Mouse (Mus musculus) embryonic facial prominence, embryonic 10.5 days (tissue): ENCODE measurements around the gene Slc26a5. TPM values are rescaled to one million over a fixed set of nuclear protein-coding genes. Genes with fewer than 3 reads are reported as not detected.

Source experiments
- polyA plus RNA-seq: library from polyadenylated mRNA; unstranded; fragments of >200 nt; fragmentation: Nextera tagmentation; extraction: Ambion mirVana; gene quantifications from 2 replicates; pipeline ENCODE4 v1.2.1, GENCODE M21; 2016

The Slc26a5 gene
- polyA plus RNA-seq, 1 experiment from 2014 or later: 0.07 TPM

Other genes starting within 250 kb of the Slc26a5 start
- gene Fbxl13, start 220.0 kb downstream of the Slc26a5 start, polyA plus RNA-seq: 0.09 and 0.28 TPM in 2 replicates
- 63.1 and 63.4 TPM in 2 replicates for gene Armc10, start 219.8 kb downstream of the Slc26a5 start, polyA plus RNA-seq
- 4.8 and 5.0 TPM in 2 replicates for gene Napepld, start 164.2 kb downstream of the Slc26a5 start, polyA plus RNA-seq
- 78.0 and 84.7 TPM in 2 replicates for gene Pmpcb, start 128.5 kb downstream of the Slc26a5 start, polyA plus RNA-seq
- gene Dnajc2, start 80.4 kb downstream of the Slc26a5 start, polyA plus RNA-seq: 96.4 and 96.8 TPM in 2 replicates
- 238 and 245 TPM in 2 replicates for gene Psmc2, start 80.3 kb downstream of the Slc26a5 start, polyA plus RNA-seq